Mouse (Mus musculus) olfactory bulb, adult 2 months (tissue): ENCODE data around the gene Kcnmb3.
"Not testable (repeated sequence)": the region's sequence is repeated elsewhere in the genome, so short reads cannot be mapped to it uniquely, and the experiment has no call there.

ENCODE experiments used
- CTCF ChIP-seq: fragments of 200-500 bp; IDR thresholded peaks from 2 replicates; pipeline ENCODE4 v1.5.1; 2012; ENCODE audit warnings: low read depth, mild to moderate bottlenecking, low read length, moderate library complexity; ENCODE audit not compliant: insufficient read depth
- POLR2A ChIP-seq: fragments of 200-500 bp; IDR thresholded peaks from 2 replicates; pipeline ENCODE4 v1.6.1; 2012; ENCODE audit warnings: mild to moderate bottlenecking, low read depth, low read length, moderate library complexity; ENCODE audit not compliant: insufficient read depth

- not testable (repeated sequence) for TF ChIP-seq CTCF, POLR2A
These were observed 62.7 kb downstream of the Kcnmb3 start for GRCm38 (mm10) chr3:32429351-32429750.
